Mouse (Mus musculus) c-Kit-positive CD71-positive TER-119-positive erythroid progenitor cells, embryonic 14.5 days (primary cell): ENCODE results near the gene Git1.
A peak's percentile ranks its signal among the peaks of the same experiment; 100 is the strongest.

Experiments used
- DNase-seq: peaks from one replicate; pipeline ENCODE4 v3.0.0-alpha.2; 2013; ENCODE audit warnings: low spot score

The Git1 gene

GRCm38 (mm10) chr11:77502481-77502880 is 9.1 kb downstream of the Git1 start:
- no peak for DNase-seq

- DNase-seq = no peak
Observed at GRCm38 (mm10) chr11:77503511-77503910, 10.1 kb downstream of the Git1 start.

- no peak for DNase-seq
Observed at GRCm38 (mm10) chr11:77504377-77504776, 11.0 kb downstream of the Git1 start.

GRCm38 (mm10) chr11:77505291-77505980 is 12.1 kb downstream of the Git1 start:
- DNase-seq = no peak

GRCm38 (mm10) chr11:77506273-77506672 is 12.9 kb downstream of the Git1 start:
- DNase-seq = no peak

GRCm38 (mm10) chr11:77506941-77507340 is 13.6 kb downstream of the Git1 start:
- DNase-seq = no peak

GRCm38 (mm10) chr11:77507426-77507825 is 14.1 kb downstream of the Git1 start:
- no peak for DNase-seq

- DNase-seq = peak; percentile 74
Observed at GRCm38 (mm10) chr11:77508068-77509021, 15.0 kb downstream of the Git1 start.

- no peak for DNase-seq
Observed at GRCm38 (mm10) chr11:77511336-77511735, 18.0 kb downstream of the Git1 start.

- DNase-seq = peak; percentile 68
Observed at GRCm38 (mm10) chr11:77512891-77513810, 19.8 kb downstream of the Git1 start.

GRCm38 (mm10) chr11:77513811-77514170 is 20.4 kb downstream of the Git1 start:
- DNase-seq = no peak

GRCm38 (mm10) chr11:77514281-77514831 is 21.0 kb downstream of the Git1 start:
- DNase-seq = peak; percentile 58

- DNase-seq = peak; percentile 34
Observed at GRCm38 (mm10) chr11:77514832-77515636, 21.7 kb downstream of the Git1 start, which contains the start of gene Abhd15. Gene Abhd15, plus strand, starts transcription at chr11:77515121.

- DNase-seq = no peak
Observed at GRCm38 (mm10) chr11:77515637-77516552, 22.5 kb downstream of the Git1 start, which contains the start of gene Trp53i13. Gene Trp53i13, minus strand, starts transcription at chr11:77515980.

GRCm38 (mm10) chr11:77516553-77517425 is 23.4 kb downstream of the Git1 start:
- no peak for DNase-seq

GRCm38 (mm10) chr11:77518051-77518798 is 24.9 kb downstream of the Git1 start:
- no peak for DNase-seq

- DNase-seq = no peak
Observed at GRCm38 (mm10) chr11:77519043-77519442, 25.7 kb downstream of the Git1 start, which contains the start of gene Gm10392. Gene Gm10392, minus strand, starts transcription at chr11:77519198.
